Mouse (Mus musculus) cortical plate, adult 2 months (tissue): ENCODE measurements around the gene Zfp784.

Experiments
- CTCF ChIP-seq: fragments of 200-500 bp; IDR thresholded peaks from 2 replicates; pipeline ENCODE4 v1.5.1; 2011; ENCODE audit warnings: mild to moderate bottlenecking, control low read depth, low read length; ENCODE audit not compliant: insufficient read depth; ENCODE audit errors: extremely low read depth
- POLR2A ChIP-seq: fragments of 200-500 bp; IDR thresholded peaks from 2 replicates; pipeline ENCODE4 v1.6.1; 2011; ENCODE audit warnings: mild to moderate bottlenecking, low read length, control low read depth; ENCODE audit not compliant: insufficient read depth; ENCODE audit errors: extremely low read depth

- TF ChIP-seq CTCF (no peak), POLR2A (no peak)
Observed at GRCm38 (mm10) chr7:4993999-4994788, 44.1 kb downstream of the Zfp784 start.
